Mouse (Mus musculus) ES-E14 (cell line): ENCODE measurements around the gene Sapcd1.

ENCODE experiments used
- HCFC1 ChIP-seq: IDR thresholded peaks from 2 replicates; pipeline ENCODE4 v1.6.1; 2012; ENCODE audit warnings: low read length, inconsistent platforms, borderline replicate concordance; ENCODE audit not compliant: insufficient read depth
- ZNF384 ChIP-seq: IDR thresholded peaks from 2 replicates; pipeline ENCODE4 v1.6.1; 2012; ENCODE audit warnings: low read depth, low read length, inconsistent platforms

GRCm38 (mm10) chr17:35001452-35002152 lies 26.2 kb downstream of the Sapcd1 start:
- TF ChIP-seq HCFC1 = no peak
- no peak for TF ChIP-seq ZNF384
